Mouse (Mus musculus) midbrain, embryonic 15.5 days (tissue): ENCODE measurements around the gene Harbi1. TPM values are rescaled to one million over a fixed set of nuclear protein-coding genes. Genes with fewer than 3 reads are reported as not detected.

Experiments
- polyA plus RNA-seq: library from polyadenylated mRNA; unstranded; fragments of >200 nt; fragmentation: Nextera tagmentation; extraction: Ambion mirVana; gene quantifications from 2 replicates; pipeline ENCODE4 v1.2.1, GENCODE M21; 2015

Gene Harbi1
- polyA plus RNA-seq, 1 experiment from 2014 or later, result 20.9 TPM

Other genes with a start within 250 kb of the Harbi1 start
- 109 and 115 TPM in 2 replicates for gene Ckap5, start 184.1 kb upstream of the Harbi1 start, polyA plus RNA-seq
- 0.21 and 0.33 TPM in 2 replicates for gene F2, start 74.4 kb upstream of the Harbi1 start, polyA plus RNA-seq
- gene Zfp408, start 61.1 kb upstream of the Harbi1 start, polyA plus RNA-seq, result 15.3 and 18.3 TPM in 2 replicates
- gene Arhgap1, start 61.0 kb upstream of the Harbi1 start, polyA plus RNA-seq, result 97.9 and 99.9 TPM in 2 replicates
- 41.1 and 41.6 TPM in 2 replicates for gene Atg13, start 276 bp upstream of the Harbi1 start, polyA plus RNA-seq
- 29.8 and 30.3 TPM in 2 replicates for gene Ambra1, start 19.3 kb downstream of the Harbi1 start, polyA plus RNA-seq
- gene Chrm4, start 216.4 kb downstream of the Harbi1 start, polyA plus RNA-seq, result 0.57 and 0.66 TPM in 2 replicates
- 132 and 158 TPM in 2 replicates for gene Mdk, start 221.4 kb downstream of the Harbi1 start, polyA plus RNA-seq
- gene Gm9821, start 234.9 kb downstream of the Harbi1 start, polyA plus RNA-seq, result 0.20 and 0.31 TPM in 2 replicates